Mouse (Mus musculus) embryonic fibroblast, embryonic 13.5 days (primary cell): Measurements from ENCODE around the gene Mospd3.

ENCODE experiments used
- CTCF ChIP-seq: IDR thresholded peaks from 2 replicates; pipeline ENCODE4 v1.5.1; 2011; ENCODE audit warnings: mild to moderate bottlenecking, control low read depth, low read length, moderate library complexity, borderline replicate concordance; ENCODE audit not compliant: insufficient read depth
- POLR2A ChIP-seq: IDR thresholded peaks from 2 replicates; pipeline ENCODE4 v1.6.1; 2011; ENCODE audit warnings: low read depth, mild to moderate bottlenecking, control low read depth, low read length, moderate library complexity

DNA sequence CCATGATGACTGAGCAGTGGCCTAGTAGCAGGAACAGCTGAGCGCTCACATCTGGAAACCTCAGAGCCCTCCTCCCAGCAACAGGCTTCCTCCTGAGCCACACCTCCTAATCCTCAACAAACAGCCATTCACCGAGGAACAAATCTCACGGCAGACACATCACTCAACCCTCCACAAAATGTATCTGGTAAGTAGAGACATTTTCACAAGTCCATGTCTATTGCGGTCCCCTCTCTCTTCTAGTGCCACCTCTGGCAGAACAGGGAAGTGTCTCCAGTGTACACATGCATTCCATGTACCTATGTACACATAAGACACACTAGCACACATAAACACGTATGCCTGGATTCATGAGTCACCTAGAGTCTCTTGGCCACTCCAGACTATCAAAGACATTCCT lies 49.7 kb downstream of the Mospd3 start:
- TF ChIP-seq CTCF (no peak), POLR2A (no peak)
